Mouse (Mus musculus) telencephalon, adult 2 months (tissue): ENCODE data around the gene Olfr1471.
"Not testable (repeated sequence)": the region's sequence is repeated elsewhere in the genome, so short reads cannot be mapped to it uniquely, and the experiment has no call there.

Experiments used
- DNase-seq: peaks from one replicate; pipeline ENCODE4 v3.0.0-alpha.2; 2011; ENCODE audit warnings: low read depth, low spot score

The Olfr1471 gene

DNA sequence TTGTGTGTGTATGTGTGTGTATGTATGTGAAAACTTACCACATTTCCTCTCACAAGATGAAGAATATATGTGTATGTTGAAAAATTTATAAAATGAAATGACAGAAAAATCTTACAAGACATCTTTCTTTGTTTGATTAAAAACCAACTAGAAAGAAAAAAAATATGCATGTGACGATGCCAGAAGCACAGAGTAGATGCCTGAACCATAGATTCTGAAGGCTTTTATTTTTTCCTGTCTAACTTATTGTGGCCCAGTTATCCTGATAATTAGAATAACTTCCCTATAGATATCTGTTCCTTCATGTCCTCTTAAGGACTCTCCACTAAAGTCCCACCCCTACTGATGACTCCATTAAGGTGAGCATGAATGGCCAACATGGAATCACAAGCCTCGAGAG is at the start of gene Olfr1471:
Olfr1471 (plus strand) TSS at position 301 of the 400 bp plus-strand sequence.
- DNase-seq: not testable (repeated sequence)

GRCm38 (mm10) chr19:13407549-13407948 is 35.7 kb upstream of the Olfr1471 start, which contains the start of gene Olfr1469:
Olfr1469 (plus strand) TSS chr19:13407849.
- DNase-seq: no peak

- DNase-seq: no peak
Observed at GRCm38 (mm10) chr19:13455986-13456385, 12.8 kb downstream of the Olfr1471 start, which contains the start of gene Olfr1472. Olfr1472 (minus strand) TSS chr19:13456086.

DNA sequence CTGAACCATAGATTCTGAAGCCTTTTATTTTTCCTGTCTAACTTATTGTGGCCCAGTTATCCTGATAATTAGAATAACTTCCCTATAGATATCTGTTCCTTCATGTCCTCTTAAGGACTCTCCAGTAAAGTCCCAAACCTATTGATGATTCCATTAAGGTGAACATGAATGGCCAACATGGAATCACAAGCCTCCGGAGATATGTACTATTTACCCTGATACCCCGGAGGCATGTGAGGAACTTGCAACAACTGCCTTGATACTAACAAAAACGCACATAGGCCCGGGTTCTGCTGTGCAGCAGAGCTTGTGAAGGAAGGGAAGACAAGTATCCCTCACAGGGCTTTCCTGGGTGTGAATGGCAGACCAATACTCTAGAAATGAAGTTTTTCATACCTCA is 26.1 kb downstream of the Olfr1471 start, which contains the start of gene Olfr1474:
Olfr1474 (plus strand) TSS at position 301 of the 400 bp plus-strand sequence.
- not testable (repeated sequence) for DNase-seq

GRCm38 (mm10) chr19:13480096-13480495 is 36.9 kb downstream of the Olfr1471 start, which contains the start of gene Olfr1475:
Olfr1475 (minus strand) TSS chr19:13480196.
- no peak for DNase-seq

DNA sequence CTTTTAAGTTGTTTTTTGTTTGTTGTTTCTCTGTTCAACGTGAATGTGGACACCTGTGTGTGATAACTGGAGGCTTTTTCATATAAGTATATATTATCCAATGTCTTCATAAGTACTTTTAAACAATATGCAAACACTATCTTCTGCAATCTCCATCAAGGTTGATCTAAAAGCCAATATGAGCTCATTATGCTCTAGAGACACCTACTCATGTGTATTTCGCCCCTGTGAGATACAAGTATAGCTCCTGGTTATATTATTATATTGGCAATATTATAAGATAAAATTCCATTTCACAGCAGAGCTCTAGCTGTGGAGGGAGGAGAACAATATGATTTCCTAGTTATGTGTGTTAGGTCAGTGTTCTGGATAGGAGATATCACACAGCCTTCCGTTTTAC is 57.0 kb downstream of the Olfr1471 start, which contains the start of gene Olfr1477:
Olfr1477 (plus strand) TSS at position 301 of the 400 bp plus-strand sequence.
- no peak for DNase-seq
